Mouse (Mus musculus) limb, embryonic 13.5 days (tissue): ENCODE data around the gene Slc7a11. TPM values are rescaled to one million over a fixed set of nuclear protein-coding genes. Genes with fewer than 3 reads are reported as not detected.
A peak's percentile ranks its signal among the peaks of the same experiment; 100 is the strongest.

Experiments
- ATAC-seq: fragments of 200-750 bp; cut with Nextera tagmentation; 2 replicates; pipeline ENCODE4 v1.8.0; 2017; ENCODE audit warnings: low read depth, moderate number of reproducible peaks, moderate TSS enrichment; ENCODE audit not compliant: low FRiP score
- H3K27ac ChIP-seq: fragments of 300-500 bp; sonication (generic); 2 replicates; pipeline ENCODE4 v1.5.1; 2015; ENCODE audit warnings: inconsistent platforms, mild to moderate bottlenecking, moderate library complexity
- H3K27me3 ChIP-seq: fragments of 300-500 bp; sonication (generic); 2 replicates; pipeline ENCODE4 v1.6.1; 2015; ENCODE audit warnings: mild to moderate bottlenecking, inconsistent platforms
- H3K36me3 ChIP-seq: fragments of 300-500 bp; sonication (generic); 2 replicates; pipeline ENCODE4 v1.6.1; 2015; ENCODE audit warnings: inconsistent platforms, mild to moderate bottlenecking, moderate library complexity
- H3K4me1 ChIP-seq: fragments of 300-500 bp; sonication (generic); 2 replicates; pipeline ENCODE4 v1.6.1; 2015; ENCODE audit warnings: inconsistent platforms
- H3K4me2 ChIP-seq: fragments of 300-500 bp; sonication (generic); replicated peaks from 2 replicates; pipeline ENCODE4 v1.6.1; 2015; ENCODE audit warnings: inconsistent platforms, mild to moderate bottlenecking, moderate library complexity
- H3K4me3 ChIP-seq: fragments of 300-500 bp; sonication (generic); 2 replicates; pipeline ENCODE4 v1.5.1; 2015; ENCODE audit warnings: moderate library complexity, mild to moderate bottlenecking, inconsistent platforms
- H3K9ac ChIP-seq: fragments of 300-500 bp; sonication (generic); 2 replicates; pipeline ENCODE4 v1.6.1; 2015; ENCODE audit warnings: mild to moderate bottlenecking, inconsistent platforms
- H3K9me3 ChIP-seq: fragments of 300-500 bp; sonication (generic); 2 replicates; pipeline ENCODE4 v1.6.1; 2016; ENCODE audit warnings: inconsistent platforms
- WGBS: fragments of 180-500 bp; shearing (Covaris S2); methylation state at CpG from one replicate; pipeline ENCODE4 v1.1.7; 2015; 5-methylcytosine and 5-hydroxymethylcytosine counted together
- polyA plus RNA-seq: library from polyadenylated mRNA; unstranded; fragments of >200 nt; fragmentation: Nextera tagmentation; extraction: Ambion mirVana; gene quantifications from 2 replicates; pipeline ENCODE4 v1.2.1, GENCODE M21; 2015

The Slc7a11 gene
- polyA plus RNA-seq, 1 experiment from 2014 or later = 2.6 TPM

- H3K4me3 ChIP-seq = no peak overlapping the region
- no peak overlapping the region for H3K27ac ChIP-seq
- no peaks in the 10 kb centered on the region; the same call in 1 of the 2 replicates for H3K9me3 ChIP-seq
- H3K4me1 ChIP-seq = 0 out of 2 replicates have a peak, but pooled peaks cover 5% of the 10 kb centered on the region
- WGBS = 90% methylated on average over 1 of the region's 1 CpGs
- no peak overlapping the region for H3K9ac ChIP-seq
- no peak overlapping the region for H3K4me2 ChIP-seq
- no peaks in the 10 kb centered on the region for H3K36me3 ChIP-seq
- ATAC-seq = no peak
- H3K27me3 ChIP-seq = no peaks in the 10 kb centered on the region
These were observed 99.0 kb downstream of the Slc7a11 start for GRCm38 (mm10) chr3:50344411-50344810.

- ATAC-seq = no peak
- 66% methylated on average over 8 of the region's 8 CpGs for WGBS
- peaks cover 6% of the 10 kb centered on the region; the same call in 1 of the 2 replicates for H3K4me1 ChIP-seq
- H3K27me3 ChIP-seq = no peaks in the 10 kb centered on the region
- no peaks in the 10 kb centered on the region for H3K9me3 ChIP-seq
- no peak overlapping the region for H3K4me3 ChIP-seq
- no peak overlapping the region for H3K4me2 ChIP-seq
- H3K36me3 ChIP-seq = no peaks in the 10 kb centered on the region
- H3K27ac ChIP-seq = no peak overlapping the region
- H3K9ac ChIP-seq = no peak overlapping the region
These were observed 118.9 kb downstream of the Slc7a11 start for GRCm38 (mm10) chr3:50324524-50324923.

- 91% methylated on average over 7 of the region's 7 CpGs for WGBS
- H3K36me3 ChIP-seq = no peaks in the 10 kb centered on the region
- no peak overlapping the region for H3K4me3 ChIP-seq
- H3K4me1 ChIP-seq = peaks cover 6% of the 10 kb centered on the region; the same call in 1 of the 2 replicates
- H3K9ac ChIP-seq = no peak overlapping the region
- H3K27ac ChIP-seq = no peak overlapping the region
- ATAC-seq = no peak
- no peak overlapping the region for H3K4me2 ChIP-seq
- H3K9me3 ChIP-seq = no peaks in the 10 kb centered on the region
- H3K27me3 ChIP-seq = no peaks in the 10 kb centered on the region
These were observed 119.5 kb downstream of the Slc7a11 start for GRCm38 (mm10) chr3:50323881-50324280.

- no peaks in the 10 kb centered on the region for H3K36me3 ChIP-seq
- no peak overlapping the region for H3K4me2 ChIP-seq
These were observed 122.6 kb downstream of the Slc7a11 start for GRCm38 (mm10) chr3:50320862-50321261.

GRCm38 (mm10) chr3:50318074-50318473 is 125.3 kb downstream of the Slc7a11 start:
- Histone ChIP-seq H3K4me3 (no peak overlapping the region), H3K36me3 (no peaks in the 10 kb centered on the region), H3K4me2 (no peak overlapping the region), H3K27me3 (no peaks in the 10 kb centered on the region), H3K27ac (no peak overlapping the region), H3K9me3 (no peaks in the 10 kb centered on the region), H3K9ac (no peak overlapping the region), H3K4me1 (no peaks in the 10 kb centered on the region)
- ATAC-seq = no peak
- 50% methylated on average over 3 of the region's 3 CpGs for WGBS

More at GRCm38 (mm10) chr3:50320862-50321261, 122.6 kb downstream of the Slc7a11 start:
- Histone ChIP-seq H3K9ac (no peak overlapping the region), H3K27ac (no peak overlapping the region), H3K4me1 (peaks cover 6% of the 10 kb centered on the region; the same call in 1 of the 2 replicates), H3K9me3 (no peaks in the 10 kb centered on the region), H3K27me3 (no peaks in the 10 kb centered on the region), H3K4me3 (no peak overlapping the region)
- WGBS = 87% methylated on average over 2 of the region's 2 CpGs
- ATAC-seq = no peak

GRCm38 (mm10) chr3:50313816-50314215 is 129.6 kb downstream of the Slc7a11 start:
- no peaks in the 10 kb centered on the region for H3K9me3 ChIP-seq
- H3K4me2 ChIP-seq = no peak overlapping the region
- H3K4me1 ChIP-seq = no peaks in the 10 kb centered on the region
- 84% methylated on average over 3 of the region's 3 CpGs for WGBS
- no peak overlapping the region for H3K9ac ChIP-seq
- H3K4me3 ChIP-seq = no peak overlapping the region
- no peaks in the 10 kb centered on the region for H3K36me3 ChIP-seq
- ATAC-seq = peak; percentile 48; the same call in 1 of the 2 replicates
- no peak overlapping the region for H3K27ac ChIP-seq
- H3K27me3 ChIP-seq = no peaks in the 10 kb centered on the region

GRCm38 (mm10) chr3:50307339-50308327 is 135.8 kb downstream of the Slc7a11 start:
- no peak for ATAC-seq
- WGBS = 59% methylated on average over 14 of the region's 14 CpGs
- no peaks in the 10 kb centered on the region for H3K36me3 ChIP-seq
- H3K27ac ChIP-seq = 0 out of 2 replicates have a peak overlapping the region, but pooled peaks have one; percentile 2
- H3K4me1 ChIP-seq = peaks cover 5% of the 10 kb centered on the region; the same call in 1 of the 2 replicates
- H3K4me2 ChIP-seq = no peak overlapping the region
- no peak overlapping the region for H3K9ac ChIP-seq
- no peaks in the 10 kb centered on the region for H3K27me3 ChIP-seq
- no peaks in the 10 kb centered on the region for H3K9me3 ChIP-seq
- H3K4me3 ChIP-seq = no peak overlapping the region

- Histone ChIP-seq H3K4me2 (no peak overlapping the region), H3K9me3 (no peaks in the 10 kb centered on the region), H3K27me3 (no peaks in the 10 kb centered on the region), H3K4me1 (peaks cover 9% of the 10 kb centered on the region), H3K4me3 (no peak overlapping the region), H3K9ac (no peak overlapping the region), H3K36me3 (no peaks in the 10 kb centered on the region), H3K27ac (no peak overlapping the region)
- ATAC-seq = no peak
- WGBS = 87% methylated on average over 8 of the region's 8 CpGs
These were observed 137.1 kb downstream of the Slc7a11 start for GRCm38 (mm10) chr3:50306334-50306733.

GRCm38 (mm10) chr3:50304137-50304536 is 139.3 kb downstream of the Slc7a11 start:
- Histone ChIP-seq H3K27me3 (no peaks in the 10 kb centered on the region), H3K4me2 (no peak overlapping the region), H3K9ac (no peak overlapping the region), H3K4me1 (peaks cover 24% of the 10 kb centered on the region), H3K4me3 (no peak overlapping the region), H3K36me3 (no peaks in the 10 kb centered on the region), H3K9me3 (no peaks in the 10 kb centered on the region), H3K27ac (no peak overlapping the region)
- 57% methylated on average over 4 of the region's 4 CpGs for WGBS
- ATAC-seq = no peak

GRCm38 (mm10) chr3:50302648-50303047 is 140.8 kb downstream of the Slc7a11 start:
- no peak overlapping the region for H3K9ac ChIP-seq
- no peak for ATAC-seq
- H3K36me3 ChIP-seq = no peaks in the 10 kb centered on the region
- H3K9me3 ChIP-seq = no peaks in the 10 kb centered on the region
- no peak overlapping the region for H3K27ac ChIP-seq
- H3K4me3 ChIP-seq = no peak overlapping the region
- no peak overlapping the region for H3K4me2 ChIP-seq
- H3K27me3 ChIP-seq = no peaks in the 10 kb centered on the region
- WGBS = 50% methylated on average over 6 of the region's 6 CpGs
- peaks cover 34% of the 10 kb centered on the region for H3K4me1 ChIP-seq

- Histone ChIP-seq H3K27ac (no peak overlapping the region), H3K9me3 (no peaks in the 10 kb centered on the region), H3K36me3 (no peaks in the 10 kb centered on the region), H3K4me2 (no peak overlapping the region), H3K27me3 (no peaks in the 10 kb centered on the region), H3K9ac (no peak overlapping the region), H3K4me3 (no peak overlapping the region), H3K4me1 (peaks cover 43% of the 10 kb centered on the region)
- peak; percentile 46; the same call in 1 of the 2 replicates for ATAC-seq
- WGBS = 4% methylated on average over 4 of the region's 4 CpGs
These were observed 142.5 kb downstream of the Slc7a11 start for GRCm38 (mm10) chr3:50300952-50301303.
